Mouse (Mus musculus) liver, postnatal 0 days (tissue): ENCODE data around the gene Gm17409.

Experiments used
- CTCF ChIP-seq: sonication (generic); IDR thresholded peaks from 2 replicates; pipeline ENCODE4 v1.5.1; 2016; ENCODE audit warnings: antibody characterized with exemption, low read depth
- EP300 ChIP-seq: IDR thresholded peaks from 2 replicates; pipeline ENCODE4 v1.6.1; 2016; ENCODE audit warnings: antibody characterized with exemption, low read depth, mild to moderate bottlenecking

- TF ChIP-seq EP300 (no peak), CTCF (no peak)
These were observed 11.7 kb downstream of the Gm17409 start for GRCm38 (mm10) chr2:58481450-58482100.
